Mouse (Mus musculus): ENCODE results near the gene Bcl7a. TPM values are rescaled to one million over a fixed set of nuclear protein-coding genes. Genes with fewer than 3 reads are reported as not detected.
A peak's percentile ranks its signal among the peaks of the same experiment; 100 is the strongest.

The Bcl7a gene
- polyA plus RNA-seq, 1 experiment from 2014 or later = 48.6 TPM

GRCm38 (mm10) chr5:123344628-123344962 lies 961 bp downstream of the Bcl7a start:
- 0% methylated on average over 35 of the region's 51 CpGs for WGBS
- Histone ChIP-seq H3K36me3 (no peaks in the 10 kb centered on the region), H3K9me3 (no peaks in the 10 kb centered on the region), H3K4me3 (peak overlapping the region; percentile 77), H3K27me3 (no peaks in the 10 kb centered on the region), H3K27ac (peak overlapping the region; percentile 98), H3K4me2 (peak overlapping the region; percentile 92), H3K9ac (peak overlapping the region; percentile 92), H3K4me1 (replicated peaks) (peaks cover 38% of the 10 kb centered on the region)
- peak; percentile 52; the same call in 1 of the 2 replicates for ATAC-seq (ENCODE audit: low FRiP score)

GRCm38 (mm10) chr5:123344963-123345852 lies 1.6 kb downstream of the Bcl7a start:
- Histone ChIP-seq H3K36me3 (no peaks in the 10 kb centered on the region), H3K4me3 (peak overlapping the region; percentile 77), H3K4me1 (replicated peaks) (peaks cover 40% of the 10 kb centered on the region), H3K9me3 (no peaks in the 10 kb centered on the region), H3K27me3 (no peaks in the 10 kb centered on the region), H3K9ac (peak overlapping the region; percentile 92), H3K4me2 (peak overlapping the region; percentile 92), H3K27ac (peak overlapping the region; percentile 98)
- ATAC-seq (ENCODE audit: low FRiP score) = no peak
- under 1% methylated on average over 58 of the region's 87 CpGs for WGBS

- peak overlapping the region; percentile 92 for H3K9ac ChIP-seq
- 0 out of 2 replicates have a peak, but pooled peaks cover 4% of the 10 kb centered on the region for H3K36me3 ChIP-seq
- H3K27me3 ChIP-seq = no peaks in the 10 kb centered on the region
- 2% methylated on average over 22 of the region's 22 CpGs for WGBS
- peaks cover 46% of the 10 kb centered on the region for H3K4me1 ChIP-seq (replicated peaks)
- peak; percentile 67 for ATAC-seq (ENCODE audit: low FRiP score)
- peak overlapping the region; percentile 98 for H3K27ac ChIP-seq
- peak overlapping the region; percentile 77 for H3K4me3 ChIP-seq
- H3K4me2 ChIP-seq = peak overlapping the region; percentile 92
- no peaks in the 10 kb centered on the region for H3K9me3 ChIP-seq
These were observed 2.4 kb downstream of the Bcl7a start for GRCm38 (mm10) chr5:123345853-123346654.

- peak overlapping the region; percentile 92 for H3K4me2 ChIP-seq
- peaks cover 53% of the 10 kb centered on the region for H3K4me1 ChIP-seq (replicated peaks)
- ATAC-seq (ENCODE audit: low FRiP score) = no peak
These were observed 3.2 kb downstream of the Bcl7a start for GRCm38 (mm10) chr5:123346701-123347270.

GRCm38 (mm10) chr5:123347985-123348384 lies 4.4 kb downstream of the Bcl7a start:
- H3K9ac ChIP-seq = no peak overlapping the region
- no peak overlapping the region for H3K4me3 ChIP-seq
- peaks cover 19% of the 10 kb centered on the region for H3K36me3 ChIP-seq
- H3K4me2 ChIP-seq = peak overlapping the region; percentile 92
- peaks cover 65% of the 10 kb centered on the region for H3K4me1 ChIP-seq (replicated peaks)
- H3K9me3 ChIP-seq = no peaks in the 10 kb centered on the region
- no peak for ATAC-seq (ENCODE audit: low FRiP score)
- no peaks in the 10 kb centered on the region for H3K27me3 ChIP-seq
- WGBS = 85% methylated on average over 2 of the region's 2 CpGs
- H3K27ac ChIP-seq = no peak overlapping the region

More at GRCm38 (mm10) chr5:123346701-123347270, 3.2 kb downstream of the Bcl7a start:
- peak overlapping the region; percentile 92 for H3K9ac ChIP-seq
- no peaks in the 10 kb centered on the region for H3K27me3 ChIP-seq
- H3K4me3 ChIP-seq = peak overlapping the region; percentile 77
- peak overlapping the region; percentile 98 for H3K27ac ChIP-seq
- no peaks in the 10 kb centered on the region for H3K9me3 ChIP-seq
- WGBS = 60% methylated on average over 7 of the region's 7 CpGs
- H3K36me3 ChIP-seq = peaks cover 7% of the 10 kb centered on the region

GRCm38 (mm10) chr5:123350386-123350785 lies 6.8 kb downstream of the Bcl7a start:
- no peak overlapping the region for H3K4me2 ChIP-seq
- ATAC-seq (ENCODE audit: low FRiP score) = no peak
- no peak overlapping the region for H3K27ac ChIP-seq
- H3K4me1 ChIP-seq (replicated peaks) = peaks cover 64% of the 10 kb centered on the region
- no peaks in the 10 kb centered on the region for H3K9me3 ChIP-seq
- H3K27me3 ChIP-seq = no peaks in the 10 kb centered on the region
- 73% methylated on average over 10 of the region's 10 CpGs for WGBS
- no peak overlapping the region for H3K4me3 ChIP-seq
- H3K9ac ChIP-seq = no peak overlapping the region
- H3K36me3 ChIP-seq = peaks cover 34% of the 10 kb centered on the region

GRCm38 (mm10) chr5:123355918-123356317 lies 12.3 kb downstream of the Bcl7a start:
- Histone ChIP-seq H3K27me3 (no peaks in the 10 kb centered on the region), H3K9ac (no peak overlapping the region), H3K9me3 (no peaks in the 10 kb centered on the region), H3K4me2 (no peak overlapping the region), H3K27ac (no peak overlapping the region), H3K36me3 (peaks cover 85% of the 10 kb centered on the region), H3K4me3 (no peak overlapping the region), H3K4me1 (replicated peaks) (peaks cover 24% of the 10 kb centered on the region)
- 87% methylated on average over 11 of the region's 11 CpGs for WGBS
- ATAC-seq (ENCODE audit: low FRiP score) = no peak

GRCm38 (mm10) chr5:123357253-123357652 lies 13.6 kb downstream of the Bcl7a start:
- no peaks in the 10 kb centered on the region for H3K9me3 ChIP-seq
- H3K4me1 ChIP-seq (replicated peaks) = peaks cover 11% of the 10 kb centered on the region; the same call in 1 of the 2 replicates
- ATAC-seq (ENCODE audit: low FRiP score) = no peak
- H3K9ac ChIP-seq = no peak overlapping the region
- no peak overlapping the region for H3K4me2 ChIP-seq
- no peak overlapping the region for H3K4me3 ChIP-seq
- peaks cover 89% of the 10 kb centered on the region for H3K36me3 ChIP-seq
- no peaks in the 10 kb centered on the region for H3K27me3 ChIP-seq
- no peak overlapping the region for H3K27ac ChIP-seq
- WGBS = 94% methylated on average over 4 of the region's 4 CpGs

- no peak for ATAC-seq (ENCODE audit: low FRiP score)
- peaks cover 98% of the 10 kb centered on the region for H3K36me3 ChIP-seq
These were observed 15.8 kb downstream of the Bcl7a start for GRCm38 (mm10) chr5:123359431-123359830.

GRCm38 (mm10) chr5:123362911-123363310 lies 19.3 kb downstream of the Bcl7a start:
- WGBS = 79% methylated on average over 4 of the region's 4 CpGs
- Histone ChIP-seq H3K9ac (no peak overlapping the region), H3K36me3 (peaks cover 92% of the 10 kb centered on the region), H3K27me3 (no peaks in the 10 kb centered on the region), H3K4me3 (no peak overlapping the region), H3K4me1 (replicated peaks) (no peaks in the 10 kb centered on the region), H3K27ac (no peak overlapping the region), H3K9me3 (no peaks in the 10 kb centered on the region), H3K4me2 (no peak overlapping the region)
- ATAC-seq (ENCODE audit: low FRiP score) = no peak

More at GRCm38 (mm10) chr5:123359431-123359830, 15.8 kb downstream of the Bcl7a start:
- H3K27me3 ChIP-seq = no peaks in the 10 kb centered on the region
- H3K4me2 ChIP-seq = no peak overlapping the region
- no peak overlapping the region for H3K9ac ChIP-seq
- H3K9me3 ChIP-seq = no peaks in the 10 kb centered on the region
- H3K27ac ChIP-seq = no peak overlapping the region
- H3K4me1 ChIP-seq (replicated peaks) = no peaks in the 10 kb centered on the region
- 79% methylated on average over 6 of the region's 6 CpGs for WGBS
- no peak overlapping the region for H3K4me3 ChIP-seq

GRCm38 (mm10) chr5:123364302-123364971 lies 20.8 kb downstream of the Bcl7a start:
- no peak for ATAC-seq (ENCODE audit: low FRiP score)
- H3K4me1 ChIP-seq (replicated peaks) = no peaks in the 10 kb centered on the region
- no peak overlapping the region for H3K4me3 ChIP-seq
- H3K36me3 ChIP-seq = peaks cover 89% of the 10 kb centered on the region
- H3K4me2 ChIP-seq = no peak overlapping the region
- no peak overlapping the region for H3K9ac ChIP-seq
- 80% methylated on average over 11 of the region's 11 CpGs for WGBS
- H3K27me3 ChIP-seq = no peaks in the 10 kb centered on the region
- H3K27ac ChIP-seq = no peak overlapping the region
- H3K9me3 ChIP-seq = no peaks in the 10 kb centered on the region

Data from hindbrain, embryonic 13.5 days (tissue).